Mouse (Mus musculus): ENCODE measurements around the gene Inpp5d.

GRCm38 (mm10) chr1:87679089-87679488, 59.0 kb downstream of the Inpp5d start:
- no peak for TF ChIP-seq CTCF (IDR thresholded peaks at IDR 0.05; ENCODE audit: borderline replicate concordance, control insufficient read depth, extremely low read depth, insufficient read depth, low read length, poor library complexity)
- TF ChIP-seq POLR2A (IDR thresholded peaks at IDR 0.05; ENCODE audit: control insufficient read depth, extremely low read depth, insufficient read depth, low read length, poor library complexity) = no peak
